Mouse (Mus musculus) forebrain, embryonic 11.5 days (tissue): ENCODE results near the gene Fzd5. TPM values are rescaled to one million over a fixed set of nuclear protein-coding genes. Genes with fewer than 3 reads are reported as not detected.
A peak's percentile ranks its signal among the peaks of the same experiment; 100 is the strongest.

ENCODE experiments used
- ATAC-seq: fragments of 200-750 bp; cut with Nextera tagmentation; replicated peaks from 2 replicates; pipeline ENCODE4 v1.8.0; 2017; ENCODE audit warnings: moderate TSS enrichment; ENCODE audit not compliant: low FRiP score
- DNase-seq: peaks from one replicate; pipeline ENCODE4 v3.0.0-alpha.2; 2017; ENCODE audit warnings: low spot score
- H3K27ac ChIP-seq: fragments of 300-500 bp; sonication (generic); 2 replicates; pipeline ENCODE4 v1.5.1; 2014; ENCODE audit warnings: low read depth, low read length
- H3K27me3 ChIP-seq: fragments of 300-500 bp; sonication (generic); 2 replicates; pipeline ENCODE4 v1.6.1; 2014; ENCODE audit warnings: mild to moderate bottlenecking, low read length, mixed read lengths; ENCODE audit not compliant: control insufficient read depth, insufficient read depth
- H3K36me3 ChIP-seq: fragments of 300-500 bp; sonication (generic); 2 replicates; pipeline ENCODE4 v1.6.1; 2014; ENCODE audit warnings: mild to moderate bottlenecking, low read length, moderate library complexity, mixed read lengths; ENCODE audit not compliant: control insufficient read depth, insufficient read depth
- H3K4me1 ChIP-seq: fragments of 300-500 bp; sonication (generic); replicated peaks from 2 replicates; pipeline ENCODE4 v1.6.1; 2014; ENCODE audit warnings: low read length, mixed read lengths; ENCODE audit not compliant: control insufficient read depth, insufficient read depth
- H3K4me2 ChIP-seq: fragments of 300-500 bp; sonication (generic); 2 replicates; pipeline ENCODE4 v1.6.1; 2014; ENCODE audit warnings: low read depth, mild to moderate bottlenecking, low read length, moderate library complexity, mixed read lengths; ENCODE audit not compliant: severe bottlenecking
- H3K4me3 ChIP-seq: fragments of 300-500 bp; sonication (generic); 2 replicates; pipeline ENCODE4 v1.5.1; 2014; ENCODE audit warnings: low read depth, low read length
- H3K9ac ChIP-seq: fragments of 300-500 bp; sonication (generic); 2 replicates; pipeline ENCODE4 v1.6.1; 2014; ENCODE audit warnings: low read length
- H3K9me3 ChIP-seq: fragments of 300-500 bp; sonication (generic); 2 replicates; pipeline ENCODE4 v1.6.1; 2016; ENCODE audit warnings: low read length, mixed read lengths; ENCODE audit not compliant: control insufficient read depth
- WGBS: fragments of 180-500 bp; shearing (Covaris S2); extraction: QIAGEN DNeasy Blood & Tissue Kit; methylation state at CpG from one replicate; pipeline ENCODE4 v1.1.7; 2014; 5-methylcytosine and 5-hydroxymethylcytosine counted together
- polyA plus RNA-seq: library from polyadenylated mRNA; unstranded; fragments of >200 nt; fragmentation: Nextera tagmentation; extraction: Ambion mirVana; gene quantifications from 2 replicates; pipeline ENCODE4 v1.2.1, GENCODE M21; 2014

Fzd5 gene
- polyA plus RNA-seq, 1 experiment from 2014 or later, result 0.95 TPM

GRCm38 (mm10) chr1:64705230-64705629 lies 32.3 kb downstream of the Fzd5 start:
- peaks cover 2% of the 10 kb centered on the region; the same call in 1 of the 2 replicates for H3K36me3 ChIP-seq
- H3K9me3 ChIP-seq, result no peaks in the 10 kb centered on the region
- no peak overlapping the region for H3K9ac ChIP-seq
- no peaks in the 10 kb centered on the region for H3K4me1 ChIP-seq
- ATAC-seq, result no peak
- H3K27me3 ChIP-seq, result no peaks in the 10 kb centered on the region
- 49% methylated on average over 6 of the region's 6 CpGs for WGBS
- no peak overlapping the region for H3K4me3 ChIP-seq
- H3K27ac ChIP-seq, result no peak overlapping the region
- DNase-seq, result peak; percentile 59
- no peak overlapping the region for H3K4me2 ChIP-seq

- no peak overlapping the region for H3K9ac ChIP-seq
- no peak for DNase-seq
- H3K27me3 ChIP-seq, result no peaks in the 10 kb centered on the region
- WGBS, result 87% methylated on average over 3 of the region's 3 CpGs
- H3K4me2 ChIP-seq, result no peak overlapping the region
- no peaks in the 10 kb centered on the region for H3K9me3 ChIP-seq
- no peak overlapping the region for H3K4me3 ChIP-seq
- H3K4me1 ChIP-seq, result no peaks in the 10 kb centered on the region
- H3K27ac ChIP-seq, result no peak overlapping the region
- no peak for ATAC-seq
- H3K36me3 ChIP-seq, result peaks cover 2% of the 10 kb centered on the region; the same call in 1 of the 2 replicates
These were observed 35.8 kb downstream of the Fzd5 start for GRCm38 (mm10) chr1:64701780-64702179.

GRCm38 (mm10) chr1:64695156-64695555 lies 42.4 kb downstream of the Fzd5 start:
- Histone ChIP-seq H3K36me3 (no peaks in the 10 kb centered on the region), H3K4me1 (no peaks in the 10 kb centered on the region; the same call in 1 of the 2 replicates), H3K4me2 (no peak overlapping the region), H3K4me3 (no peak overlapping the region), H3K27ac (no peak overlapping the region), H3K9me3 (no peaks in the 10 kb centered on the region), H3K9ac (no peak overlapping the region), H3K27me3 (no peaks in the 10 kb centered on the region)
- WGBS, result 92% methylated on average over 3 of the region's 3 CpGs
- no peak for ATAC-seq
- no peak for DNase-seq

GRCm38 (mm10) chr1:64691581-64691980 lies 46.0 kb downstream of the Fzd5 start:
- H3K27ac ChIP-seq, result no peak overlapping the region
- no peaks in the 10 kb centered on the region; the same call in 1 of the 2 replicates for H3K4me1 ChIP-seq
- peak overlapping the region; percentile 84 for H3K9ac ChIP-seq
- H3K27me3 ChIP-seq, result no peaks in the 10 kb centered on the region
- WGBS, result 2% methylated on average over 9 of the region's 9 CpGs
- H3K4me3 ChIP-seq, result peak overlapping the region; percentile 82
- H3K4me2 ChIP-seq, result peak overlapping the region; percentile 67
- no peak; the same call in 1 of the 2 replicates for ATAC-seq
- H3K9me3 ChIP-seq, result no peaks in the 10 kb centered on the region
- no peak for DNase-seq
- no peaks in the 10 kb centered on the region for H3K36me3 ChIP-seq

- Histone ChIP-seq H3K4me2 (peak overlapping the region; percentile 67), H3K27me3 (no peaks in the 10 kb centered on the region), H3K4me3 (peak overlapping the region; percentile 82), H3K9ac (peak overlapping the region; percentile 84), H3K27ac (peak overlapping the region; percentile 53), H3K4me1 (no peaks in the 10 kb centered on the region; the same call in 1 of the 2 replicates), H3K36me3 (no peaks in the 10 kb centered on the region), H3K9me3 (no peaks in the 10 kb centered on the region)
- under 1% methylated on average over 52 of the region's 55 CpGs for WGBS
- DNase-seq (peak; percentile 78), ATAC-seq (no peak; the same call in none of the 2 replicates)
These were observed 46.4 kb downstream of the Fzd5 start for GRCm38 (mm10) chr1:64691121-64691551.

GRCm38 (mm10) chr1:64690213-64691013 lies 47.1 kb downstream of the Fzd5 start, which contains the start of gene Ccnyl1:
Ccnyl1 (plus strand) TSS chr1:64690455.
- no peaks in the 10 kb centered on the region; the same call in 1 of the 2 replicates for H3K4me1 ChIP-seq
- DNase-seq (peak; percentile 100), ATAC-seq (peak; percentile 99)
- no peaks in the 10 kb centered on the region for H3K36me3 ChIP-seq
- peak within 1 kb of the TSS; percentile 53 for H3K27ac ChIP-seq
- under 1% methylated on average over 66 of the region's 71 CpGs for WGBS
- H3K9ac ChIP-seq, result peak within 1 kb of the TSS; percentile 84
- H3K9me3 ChIP-seq, result no peaks in the 10 kb centered on the region
- H3K4me2 ChIP-seq, result peak within 1 kb of the TSS; percentile 83
- peak within 1 kb of the TSS; percentile 82 for H3K4me3 ChIP-seq
- H3K27me3 ChIP-seq, result no peaks in the 10 kb centered on the region

- H3K9me3 ChIP-seq, result no peaks in the 10 kb centered on the region
- ATAC-seq (no peak), DNase-seq (no peak)
- no peak overlapping the region for H3K27ac ChIP-seq
- H3K36me3 ChIP-seq, result no peaks in the 10 kb centered on the region
- H3K4me2 ChIP-seq, result peak overlapping the region; percentile 83
- H3K4me1 ChIP-seq, result no peaks in the 10 kb centered on the region; the same call in 1 of the 2 replicates
- peak overlapping the region; percentile 45 for H3K9ac ChIP-seq
- no peaks in the 10 kb centered on the region for H3K27me3 ChIP-seq
- 25% methylated on average over 9 of the region's 9 CpGs for WGBS
- peak overlapping the region; percentile 82 for H3K4me3 ChIP-seq
These were observed 47.9 kb downstream of the Fzd5 start for GRCm38 (mm10) chr1:64689561-64690212.

- DNase-seq (no peak), ATAC-seq (no peak)
- no peak overlapping the region for H3K4me2 ChIP-seq
- H3K9me3 ChIP-seq, result no peaks in the 10 kb centered on the region
- no peak overlapping the region for H3K9ac ChIP-seq
- H3K36me3 ChIP-seq, result no peaks in the 10 kb centered on the region
- 87% methylated on average over 4 of the region's 4 CpGs for WGBS
- no peak overlapping the region for H3K27ac ChIP-seq
- H3K4me1 ChIP-seq, result no peaks in the 10 kb centered on the region; the same call in 1 of the 2 replicates
- H3K27me3 ChIP-seq, result no peaks in the 10 kb centered on the region
- H3K4me3 ChIP-seq, result no peak overlapping the region
These were observed 49.5 kb downstream of the Fzd5 start for GRCm38 (mm10) chr1:64688046-64688445.
